Mouse (Mus musculus) brown adipose tissue, adult 24 weeks (tissue): ENCODE measurements around the gene Plekhb2. TPM values are rescaled to one million over a fixed set of nuclear protein-coding genes. Genes with fewer than 3 reads are reported as not detected.
A peak's percentile ranks its signal among the peaks of the same experiment; 100 is the strongest.

ENCODE experiments used
- H3K27ac ChIP-seq: fragments of 200-500 bp; replicated peaks from 2 replicates; pipeline ENCODE4 v1.5.1; 2012; ENCODE audit warnings: low read depth, mild to moderate bottlenecking, low read length
- H3K4me1 ChIP-seq: fragments of 200-500 bp; 2 replicates; pipeline ENCODE4 v1.6.1; 2012; ENCODE audit warnings: low read length, mixed read lengths; ENCODE audit not compliant: control insufficient read depth, insufficient read depth, insufficient read length
- H3K4me3 ChIP-seq: fragments of 200-500 bp; 2 replicates; pipeline ENCODE4 v1.5.1; 2012; ENCODE audit warnings: low read depth, mild to moderate bottlenecking, low read length, moderate library complexity; ENCODE audit not compliant: insufficient read depth
- polyA plus RNA-seq: library from polyadenylated mRNA; stranded (reverse); fragments of >200 nt; gene quantifications from 2 replicates; pipeline ENCODE4 v1.2.4, GENCODE M21; 2012; ENCODE audit not compliant: missing spikeins, insufficient read depth, insufficient read length

Plekhb2 gene
- polyA plus RNA-seq, 1 experiment: 52.5 TPM

- H3K27ac ChIP-seq: no peak overlapping the region
- peak overlapping the region; percentile 43 for H3K4me3 ChIP-seq
Measured at GRCm38 (mm10) chr1:34850343-34851136, 764 bp downstream of the Plekhb2 start.

GRCm38 (mm10) chr1:34851562-34851961, 1.8 kb downstream of the Plekhb2 start:
- no peaks in the 10 kb centered on the region for H3K4me1 ChIP-seq
- H3K27ac ChIP-seq: no peak overlapping the region
- peak overlapping the region; percentile 21; the same call in 1 of the 2 replicates for H3K4me3 ChIP-seq

More at GRCm38 (mm10) chr1:34850343-34851136, 764 bp downstream of the Plekhb2 start:
- no peaks in the 10 kb centered on the region for H3K4me1 ChIP-seq

GRCm38 (mm10) chr1:34852116-34852878, 2.5 kb downstream of the Plekhb2 start:
- Histone ChIP-seq H3K4me3 (no peak overlapping the region), H3K27ac (no peak overlapping the region), H3K4me1 (no peaks in the 10 kb centered on the region)

GRCm38 (mm10) chr1:34853786-34854185, 4.0 kb downstream of the Plekhb2 start:
- no peaks in the 10 kb centered on the region for H3K4me1 ChIP-seq
- H3K27ac ChIP-seq: no peak overlapping the region
- no peak overlapping the region for H3K4me3 ChIP-seq

GRCm38 (mm10) chr1:34855056-34855739, 5.4 kb downstream of the Plekhb2 start:
- Histone ChIP-seq H3K4me1 (peaks cover 2% of the 10 kb centered on the region; the same call in 1 of the 2 replicates), H3K27ac (no peak overlapping the region), H3K4me3 (no peak overlapping the region)

- Histone ChIP-seq H3K4me3 (no peak overlapping the region), H3K27ac (peak overlapping the region; percentile 15; the same call in 1 of the 2 replicates)
Measured at GRCm38 (mm10) chr1:34858671-34859070, 8.9 kb downstream of the Plekhb2 start.

GRCm38 (mm10) chr1:34859761-34860160, 10.0 kb downstream of the Plekhb2 start:
- no peak overlapping the region for H3K4me3 ChIP-seq

More at GRCm38 (mm10) chr1:34858671-34859070, 8.9 kb downstream of the Plekhb2 start:
- H3K4me1 ChIP-seq: peaks cover 2% of the 10 kb centered on the region; the same call in 1 of the 2 replicates

GRCm38 (mm10) chr1:34860205-34860604, 10.4 kb downstream of the Plekhb2 start:
- Histone ChIP-seq H3K4me3 (no peak overlapping the region), H3K4me1 (peaks cover 2% of the 10 kb centered on the region; the same call in 1 of the 2 replicates), H3K27ac (no peak overlapping the region)

More at GRCm38 (mm10) chr1:34859761-34860160, 10.0 kb downstream of the Plekhb2 start:
- Histone ChIP-seq H3K4me1 (peaks cover 2% of the 10 kb centered on the region; the same call in 1 of the 2 replicates), H3K27ac (no peak overlapping the region)

GRCm38 (mm10) chr1:34862877-34863276, 13.1 kb downstream of the Plekhb2 start:
- Histone ChIP-seq H3K4me1 (peaks cover 2% of the 10 kb centered on the region; the same call in 1 of the 2 replicates), H3K27ac (no peak overlapping the region), H3K4me3 (no peak overlapping the region)

- no peak overlapping the region for H3K4me3 ChIP-seq
- H3K27ac ChIP-seq: no peak overlapping the region
Measured at GRCm38 (mm10) chr1:34863323-34863722, 13.5 kb downstream of the Plekhb2 start.

GRCm38 (mm10) chr1:34864243-34864642, 14.5 kb downstream of the Plekhb2 start:
- Histone ChIP-seq H3K4me1 (peaks cover 2% of the 10 kb centered on the region; the same call in 1 of the 2 replicates), H3K27ac (no peak overlapping the region), H3K4me3 (no peak overlapping the region)

More at GRCm38 (mm10) chr1:34863323-34863722, 13.5 kb downstream of the Plekhb2 start:
- H3K4me1 ChIP-seq: peaks cover 2% of the 10 kb centered on the region; the same call in 1 of the 2 replicates

GRCm38 (mm10) chr1:34865866-34866265, 16.1 kb downstream of the Plekhb2 start:
- Histone ChIP-seq H3K27ac (no peak overlapping the region), H3K4me1 (no peaks in the 10 kb centered on the region), H3K4me3 (no peak overlapping the region)

GRCm38 (mm10) chr1:34866815-34867573, 17.2 kb downstream of the Plekhb2 start:
- Histone ChIP-seq H3K27ac (no peak overlapping the region), H3K4me1 (no peaks in the 10 kb centered on the region), H3K4me3 (no peak overlapping the region)

- Histone ChIP-seq H3K4me1 (no peaks in the 10 kb centered on the region), H3K27ac (no peak overlapping the region), H3K4me3 (no peak overlapping the region)
Measured at GRCm38 (mm10) chr1:34867574-34867955, 17.8 kb downstream of the Plekhb2 start.
